Comparison of ENCODE assay signal across 26 mouse cellular contexts in the genomic region with DNA sequence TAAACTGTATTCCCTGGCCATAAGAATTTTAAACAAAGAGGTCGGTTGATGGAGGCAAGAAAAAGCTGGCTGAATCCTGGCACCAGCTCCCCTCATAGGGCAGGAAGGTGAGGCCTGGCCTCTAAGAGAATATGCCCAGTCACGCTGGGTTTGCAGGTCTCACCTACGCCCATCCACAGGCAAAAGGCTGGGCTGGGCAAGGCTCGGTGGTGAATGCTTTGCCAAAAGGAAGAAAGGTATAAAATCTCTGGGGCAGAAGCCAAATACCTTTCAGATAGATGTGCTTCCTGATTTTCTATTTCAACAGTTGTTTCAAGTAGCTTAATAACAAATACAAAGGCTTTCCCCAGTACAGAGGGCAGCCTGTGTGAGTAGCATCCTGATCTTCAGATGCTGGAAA. TPM values are rescaled to one million over a fixed set of nuclear protein-coding genes. Genes with fewer than 3 reads are reported as not detected.
"Had no signal": no experiment of that assay in that cellular context is flagged by ENCODE, and none has a peak within 500 bp of the region (broad histone marks: within the 10 kb centered on the region; RNA-seq: fewer than 3 reads in every experiment).

No protein-coding gene starts in this region.

- H3K4me2 ChIP-seq: kidney, embryonic 15.5 days; limb, embryonic 12.5 days; lung, embryonic 14.5 days; midbrain, embryonic 12.5 days; midbrain, embryonic 15.5 days; neural tube, embryonic 12.5 days; neural tube, embryonic 15.5 days; stomach, embryonic 15.5 days had no signal

- H3K4me3 ChIP-seq: kidney, embryonic 15.5 days; layer of hippocampus, adult 2 months; limb, embryonic 12.5 days; midbrain, embryonic 12.5 days; midbrain, embryonic 15.5 days; neural tube, embryonic 12.5 days; neural tube, embryonic 15.5 days; stomach, embryonic 15.5 days had no signal

- DNase-seq: kidney, adult 18-20 months; kidney, postnatal 14 days; kidney, postnatal 4 days; layer of hippocampus, adult 9-11 months; liver, postnatal 0 days; lung, embryonic 14.5 days; right cerebral cortex, adult 18-20 months; right cerebral cortex, postnatal 14 days; right cerebral cortex, postnatal 4 days; thymus, adult 2 months; thymus, postnatal 14 days had no signal

- ATAC-seq: hindbrain, postnatal 0 days; inflammation-experienced regulatory T-cells, adult 6 months; intestine, embryonic 16.5 days; liver, postnatal 0 days; lung, postnatal 0 days; midbrain, embryonic 15.5 days had no signal

- H3K9ac ChIP-seq: kidney, embryonic 15.5 days; limb, embryonic 12.5 days; liver, embryonic 14.5 days; liver, postnatal 0 days; lung, embryonic 14.5 days; midbrain, embryonic 12.5 days; midbrain, embryonic 15.5 days; neural tube, embryonic 12.5 days; neural tube, embryonic 15.5 days; stomach, embryonic 15.5 days had no signal

- H3K27me3 ChIP-seq: kidney, embryonic 15.5 days; limb, embryonic 12.5 days; midbrain, embryonic 12.5 days; midbrain, embryonic 15.5 days; neural tube, embryonic 12.5 days; neural tube, embryonic 15.5 days; stomach, embryonic 15.5 days had no signal

- H3K27ac ChIP-seq: hindbrain, postnatal 0 days; kidney, embryonic 15.5 days; layer of hippocampus, adult 2 months; limb, embryonic 12.5 days; liver, embryonic 14.5 days; macrophage; midbrain, embryonic 12.5 days; midbrain, embryonic 15.5 days; neural tube, embryonic 12.5 days; neural tube, embryonic 15.5 days; stomach, embryonic 15.5 days had no signal

- H3K9me3 ChIP-seq: kidney, embryonic 15.5 days; limb, embryonic 12.5 days; midbrain, embryonic 15.5 days; neural tube, embryonic 12.5 days; neural tube, embryonic 15.5 days; stomach, embryonic 15.5 days had no signal

- H3K4me1 ChIP-seq: kidney, embryonic 15.5 days; limb, embryonic 12.5 days; midbrain, embryonic 12.5 days; midbrain, embryonic 15.5 days; neural tube, embryonic 12.5 days; neural tube, embryonic 15.5 days; stomach, embryonic 15.5 days had no signal

RNA-seq across cellular contexts. Expression of a gene that starts 27.4 kb away (rescaled TPM):
- polyA plus RNA-seq: inflammation-experienced regulatory T-cells, adult 6 months; limb, embryonic 12.5 days; liver, adult 2 months; liver, embryonic 14.5 days; liver, postnatal 0 days; macrophage; midbrain, embryonic 12.5 days; midbrain, embryonic 15.5 days; neural tube, embryonic 12.5 days had no signal

RNA-seq across cellular contexts. Expression of a gene that starts 48.6 kb away (rescaled TPM):
- polyA plus RNA-seq: inflammation-experienced regulatory T-cells, adult 6 months; macrophage had no signal
